Mouse (Mus musculus): ENCODE results near the gene B3gnt6. TPM values are rescaled to one million over a fixed set of nuclear protein-coding genes. Genes with fewer than 3 reads are reported as not detected.

The B3gnt6 gene
- polyA plus RNA-seq, 1 experiment: not detected

GRCm38 (mm10) chr7:98146447-98146845 lies 52.8 kb downstream of the B3gnt6 start:
- WGBS: 55% methylated on average over 8 of the region's 8 CpGs
- no peak for TF ChIP-seq CTCF (IDR thresholded peaks at IDR 0.05; ENCODE audit: insufficient read depth, low read depth, low read length)
- TF ChIP-seq POLR2A (IDR thresholded peaks at IDR 0.05; ENCODE audit: insufficient read depth, low read depth, low read length): no peak
- H3K4me1 ChIP-seq (ENCODE audit: control insufficient read depth, insufficient read depth, low read length): peaks cover 9% of the 10 kb centered on the region
- H3K27ac ChIP-seq (ENCODE audit: insufficient read depth, low read depth, low read length): no peak overlapping the region
- H3K4me3 ChIP-seq (ENCODE audit: insufficient read depth, low read depth, low read length): no peak overlapping the region

DNA sequence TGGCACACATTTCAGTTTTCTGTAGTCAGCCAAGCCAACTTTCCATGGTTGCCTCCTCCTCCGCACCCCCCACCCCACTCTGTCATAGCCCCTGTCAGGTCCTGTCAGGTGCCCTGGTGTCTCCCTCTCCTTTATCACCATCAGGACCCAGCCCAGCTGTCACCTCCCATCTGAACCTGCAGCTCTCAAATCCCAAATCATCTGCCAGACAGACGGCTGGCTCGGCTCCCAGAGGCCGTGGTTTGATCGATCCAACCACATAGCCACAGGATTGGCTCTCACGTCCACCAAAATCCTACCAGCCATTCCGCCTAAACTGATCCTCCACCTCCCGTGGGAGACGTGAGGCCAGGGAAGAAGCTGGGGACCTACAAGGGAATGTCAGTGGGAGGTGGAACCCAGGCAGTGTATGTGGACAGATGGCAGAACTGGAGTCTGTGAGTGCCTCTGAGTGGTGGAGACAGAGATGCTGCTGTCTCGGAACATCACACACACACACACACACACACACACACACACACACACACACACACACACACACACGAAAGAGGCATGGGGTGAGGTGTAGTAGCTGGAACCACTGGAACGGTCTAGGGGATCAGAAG lies 53.3 kb downstream of the B3gnt6 start:
- H3K27ac ChIP-seq (ENCODE audit: insufficient read depth, low read depth, low read length): no peak overlapping the region
- WGBS: 86% methylated on average over 12 of the region's 12 CpGs
- TF ChIP-seq POLR2A (IDR thresholded peaks at IDR 0.05; ENCODE audit: insufficient read depth, low read depth, low read length) (no peak), CTCF (IDR thresholded peaks at IDR 0.05; ENCODE audit: insufficient read depth, low read depth, low read length) (no peak)
- H3K4me1 ChIP-seq (ENCODE audit: control insufficient read depth, insufficient read depth, low read length): peaks cover 9% of the 10 kb centered on the region
- no peak overlapping the region for H3K4me3 ChIP-seq (ENCODE audit: insufficient read depth, low read depth, low read length)

GRCm38 (mm10) chr7:98145402-98145801 lies 53.9 kb downstream of the B3gnt6 start, which contains the start of gene Omp:
Gene Omp (minus strand): TSS chr7:98145502.
- 93% methylated on average over 5 of the region's 5 CpGs for WGBS
- H3K4me3 ChIP-seq (ENCODE audit: insufficient read depth, low read depth, low read length): no peak within 1 kb of the TSS

DNA sequence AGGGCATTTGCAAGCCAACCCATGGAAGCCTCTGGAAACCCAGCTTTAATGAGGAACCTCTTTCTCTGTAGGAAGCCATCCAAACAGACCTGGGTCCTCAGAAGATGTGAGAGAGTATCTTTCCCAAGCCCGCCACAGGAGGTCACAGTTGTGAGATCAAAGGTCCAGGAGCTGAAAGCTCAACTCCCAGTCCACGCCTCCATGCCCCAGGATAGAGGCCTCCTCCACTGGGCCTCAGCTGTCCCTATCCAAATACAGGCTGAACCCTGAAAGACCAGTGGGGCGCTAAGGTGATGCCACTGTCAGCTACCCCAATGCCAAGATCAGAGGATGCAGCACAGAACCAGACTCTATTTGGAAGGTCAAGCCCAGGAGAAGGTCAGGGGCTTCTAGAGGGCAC lies 56.6 kb downstream of the B3gnt6 start:
- Histone ChIP-seq H3K4me3 (ENCODE audit: insufficient read depth, low read depth, low read length) (no peak overlapping the region), H3K27ac (ENCODE audit: insufficient read depth, low read depth, low read length) (no peak overlapping the region), H3K4me1 (ENCODE audit: control insufficient read depth, insufficient read depth, low read length) (peaks cover 5% of the 10 kb centered on the region)
- WGBS: 98% methylated on average over 3 of the region's 3 CpGs
- TF ChIP-seq CTCF (IDR thresholded peaks at IDR 0.05; ENCODE audit: insufficient read depth, low read depth, low read length) (no peak), POLR2A (IDR thresholded peaks at IDR 0.05; ENCODE audit: insufficient read depth, low read depth, low read length) (no peak)

More at GRCm38 (mm10) chr7:98145402-98145801, 53.9 kb downstream of the B3gnt6 start, which contains the start of gene Omp:
- peaks cover 9% of the 10 kb centered on the region for H3K4me1 ChIP-seq (ENCODE audit: control insufficient read depth, insufficient read depth, low read length)
- TF ChIP-seq POLR2A (IDR thresholded peaks at IDR 0.05; ENCODE audit: insufficient read depth, low read depth, low read length) (no peak), CTCF (IDR thresholded peaks at IDR 0.05; ENCODE audit: insufficient read depth, low read depth, low read length) (no peak)
- no peak within 1 kb of the TSS for H3K27ac ChIP-seq (ENCODE audit: insufficient read depth, low read depth, low read length)

Other genes with a start within 250 kb of the B3gnt6 start
- not detected in 2 replicates for gene Myo7a, start 80.0 kb downstream of the B3gnt6 start, polyA plus RNA-seq (2012; ENCODE audit: insufficient read depth, insufficient read length, low replicate concordance, missing spikeins)
- not detected in 2 replicates for gene Omp, start 54.0 kb downstream of the B3gnt6 start, polyA plus RNA-seq (2012; ENCODE audit: insufficient read depth, insufficient read length, low replicate concordance, missing spikeins)
- gene Capn5, start 21.2 kb downstream of the B3gnt6 start, polyA plus RNA-seq (2012; ENCODE audit: insufficient read depth, insufficient read length, low replicate concordance, missing spikeins): not detected in 2 replicates
- not detected in 2 replicates for gene Acer3, start 121.7 kb upstream of the B3gnt6 start, polyA plus RNA-seq (2012; ENCODE audit: insufficient read depth, insufficient read length, low replicate concordance, missing spikeins)
- gene Tsku, start 161.8 kb upstream of the B3gnt6 start, polyA plus RNA-seq (2012; ENCODE audit: insufficient read depth, insufficient read length, low replicate concordance, missing spikeins): not detected in 2 replicates
- not detected in 2 replicates for gene Gucy2d, start 240.9 kb upstream of the B3gnt6 start, polyA plus RNA-seq (2012; ENCODE audit: insufficient read depth, insufficient read length, low replicate concordance, missing spikeins)

Data from olfactory bulb, adult 2 months (tissue).